Mouse (Mus musculus) left cerebral cortex, adult 9 months (tissue): ENCODE data around the gene Zfp652.

Experiments used
- DNase-seq, 2 experiments: peaks; one replicate each; pipeline ENCODE4 v3.0.0; 2022; ENCODE audit warnings: low spot score in 2 of 2

The Zfp652 gene

GRCm38 (mm10) chr11:95764806-95765205 lies 52.3 kb downstream of the Zfp652 start:
- no peak for DNase-seq

- DNase-seq = no peak
These were observed 52.9 kb downstream of the Zfp652 start for GRCm38 (mm10) chr11:95765334-95765733.

- DNase-seq = no peak
These were observed 55.8 kb downstream of the Zfp652 start for GRCm38 (mm10) chr11:95768244-95768643.

GRCm38 (mm10) chr11:95769208-95769607 lies 56.7 kb downstream of the Zfp652 start:
- DNase-seq = no peak

- DNase-seq = no peak
These were observed 58.4 kb downstream of the Zfp652 start for GRCm38 (mm10) chr11:95770720-95771364.

- no peak for DNase-seq
These were observed 59.2 kb downstream of the Zfp652 start for GRCm38 (mm10) chr11:95771665-95772064.

- no peak for DNase-seq
These were observed 60.8 kb downstream of the Zfp652 start for GRCm38 (mm10) chr11:95773264-95773663.

- no peak for DNase-seq
These were observed 65.1 kb downstream of the Zfp652 start for GRCm38 (mm10) chr11:95777323-95778297.

GRCm38 (mm10) chr11:95778831-95779251 lies 66.4 kb downstream of the Zfp652 start:
- DNase-seq = peak in 1 of 2 experiments; percentile 17

- DNase-seq = no peak
These were observed 66.9 kb downstream of the Zfp652 start for GRCm38 (mm10) chr11:95779366-95779765.

GRCm38 (mm10) chr11:95780480-95780879 lies 68.0 kb downstream of the Zfp652 start:
- DNase-seq = no peak

GRCm38 (mm10) chr11:95781557-95781956 lies 69.1 kb downstream of the Zfp652 start:
- no peak for DNase-seq

GRCm38 (mm10) chr11:95783457-95783856 lies 71.0 kb downstream of the Zfp652 start:
- no peak for DNase-seq

GRCm38 (mm10) chr11:95783958-95784357 lies 71.5 kb downstream of the Zfp652 start:
- DNase-seq = no peak

- DNase-seq = no peak
These were observed 73.2 kb downstream of the Zfp652 start for GRCm38 (mm10) chr11:95785675-95786074.

GRCm38 (mm10) chr11:95786511-95786910 lies 74.0 kb downstream of the Zfp652 start:
- no peak for DNase-seq

- no peak for DNase-seq
These were observed 77.0 kb downstream of the Zfp652 start for GRCm38 (mm10) chr11:95789451-95789891.

GRCm38 (mm10) chr11:95791787-95792186 lies 79.3 kb downstream of the Zfp652 start:
- peak; percentile 19 to 78 for DNase-seq

- no peak for DNase-seq
These were observed 80.6 kb downstream of the Zfp652 start for GRCm38 (mm10) chr11:95792950-95793509.

GRCm38 (mm10) chr11:95794201-95794600 lies 81.7 kb downstream of the Zfp652 start:
- no peak for DNase-seq

- no peak for DNase-seq
These were observed 83.1 kb downstream of the Zfp652 start for GRCm38 (mm10) chr11:95795582-95795981.

GRCm38 (mm10) chr11:95805010-95805409 lies 92.5 kb downstream of the Zfp652 start:
- DNase-seq = no peak
